Mouse (Mus musculus): ENCODE measurements around the gene Gm21988. TPM values are rescaled to one million over a fixed set of nuclear protein-coding genes. Genes with fewer than 3 reads are reported as not detected.

Gm21988 gene
- polyA plus RNA-seq, 2 experiments, result 4.2 to 4.5 TPM

- Histone ChIP-seq H3K27me3 (ENCODE audit: control insufficient read depth, insufficient read depth, low read length) (no peaks in the 10 kb centered on the region), H3K4me1 (replicated peaks; ENCODE audit: control insufficient read depth in 2 of 2, insufficient read depth in 2 of 2, low read length in 1 of 2) (peaks cover 0 to 2% of the 10 kb centered on the region in 2 experiments; a peak in 2 of 4 replicates), H3K4me3 (ENCODE audit: insufficient read depth in 1 of 2, low read depth in 2 of 2, low read length in 2 of 2) (no peak overlapping the region), H3K27ac (no peak overlapping the region), H3K9me3 (ENCODE audit: control insufficient read depth, low read length) (no peaks in the 10 kb centered on the region), H3K9ac (replicated peaks) (no peak overlapping the region), H3K4me2 (ENCODE audit: low read depth) (no peak overlapping the region), H3K36me3 (replicated peaks; ENCODE audit: control insufficient read depth, insufficient read depth, low read depth) (no peaks in the 10 kb centered on the region)
- TF ChIP-seq CTCF (IDR thresholded peaks at IDR 0.05; ENCODE audit: low read depth) (no peak), EP300 (IDR thresholded peaks at IDR 0.05; ENCODE audit: low read depth) (no peak)
- 61% methylated on average over 4 of the region's 4 CpGs for WGBS (ENCODE audit: insufficient replicate concordance)
- no peak for ATAC-seq (ENCODE audit: insufficient read depth)
- no peak for DNase-seq (ENCODE audit: low read depth in 3 of 3, low spot score in 3 of 3)
Observed at GRCm38 (mm10) chr11:70283666-70284065, 44.0 kb upstream of the Gm21988 start.

- DNase-seq (ENCODE audit: low read depth in 3 of 3, low spot score in 3 of 3), result no peak
- Histone ChIP-seq H3K36me3 (replicated peaks; ENCODE audit: control insufficient read depth, insufficient read depth, low read depth) (no peaks in the 10 kb centered on the region), H3K4me2 (ENCODE audit: low read depth) (no peak overlapping the region), H3K9me3 (ENCODE audit: control insufficient read depth, low read length) (no peaks in the 10 kb centered on the region), H3K27me3 (ENCODE audit: control insufficient read depth, insufficient read depth, low read length) (no peaks in the 10 kb centered on the region), H3K4me3 (ENCODE audit: insufficient read depth in 1 of 2, low read depth in 2 of 2, low read length in 2 of 2) (no peak overlapping the region), H3K4me1 (replicated peaks; ENCODE audit: control insufficient read depth in 2 of 2, insufficient read depth in 2 of 2, low read length in 1 of 2) (peaks cover 0 to 2% of the 10 kb centered on the region in 2 experiments; a peak in 2 of 4 replicates), H3K9ac (replicated peaks) (no peak overlapping the region), H3K27ac (no peak overlapping the region)
- TF ChIP-seq CTCF (IDR thresholded peaks at IDR 0.05; ENCODE audit: low read depth) (no peak), EP300 (IDR thresholded peaks at IDR 0.05; ENCODE audit: low read depth) (no peak)
- 32% methylated on average over 3 of the region's 3 CpGs for WGBS (ENCODE audit: insufficient replicate concordance)
- ATAC-seq (ENCODE audit: insufficient read depth), result no peak
Observed at GRCm38 (mm10) chr11:70280441-70280840, 40.8 kb upstream of the Gm21988 start.

GRCm38 (mm10) chr11:70278961-70279360 lies 39.3 kb upstream of the Gm21988 start:
- Histone ChIP-seq H3K4me2 (ENCODE audit: low read depth) (no peak overlapping the region), H3K9me3 (ENCODE audit: control insufficient read depth, low read length) (no peaks in the 10 kb centered on the region), H3K27me3 (ENCODE audit: control insufficient read depth, insufficient read depth, low read length) (no peaks in the 10 kb centered on the region), H3K9ac (replicated peaks) (no peak overlapping the region), H3K36me3 (replicated peaks; ENCODE audit: control insufficient read depth, insufficient read depth, low read depth) (no peaks in the 10 kb centered on the region), H3K27ac (no peak overlapping the region), H3K4me3 (ENCODE audit: insufficient read depth in 1 of 2, low read depth in 2 of 2, low read length in 2 of 2) (no peak overlapping the region), H3K4me1 (replicated peaks; ENCODE audit: control insufficient read depth in 2 of 2, insufficient read depth in 2 of 2, low read length in 1 of 2) (peaks cover 0 to 2% of the 10 kb centered on the region in 2 experiments; a peak in 2 of 4 replicates)
- DNase-seq (ENCODE audit: low read depth in 3 of 3, low spot score in 3 of 3), result no peak
- no peak for TF ChIP-seq EP300 (IDR thresholded peaks at IDR 0.05; ENCODE audit: low read depth)
- no peak for TF ChIP-seq CTCF (IDR thresholded peaks at IDR 0.05; ENCODE audit: low read depth)
- no peak for ATAC-seq (ENCODE audit: insufficient read depth)
- 72% methylated on average over 3 of the region's 3 CpGs for WGBS (ENCODE audit: insufficient replicate concordance)

GRCm38 (mm10) chr11:70271641-70272040 lies 32.0 kb upstream of the Gm21988 start:
- 68% methylated on average over 7 of the region's 7 CpGs for WGBS (ENCODE audit: insufficient replicate concordance)
- ATAC-seq (ENCODE audit: insufficient read depth), result no peak
- Histone ChIP-seq H3K9me3 (ENCODE audit: control insufficient read depth, low read length) (no peaks in the 10 kb centered on the region), H3K9ac (replicated peaks) (no peak overlapping the region), H3K36me3 (replicated peaks; ENCODE audit: control insufficient read depth, insufficient read depth, low read depth) (no peaks in the 10 kb centered on the region), H3K27ac (no peak overlapping the region), H3K4me3 (ENCODE audit: insufficient read depth in 1 of 2, low read depth in 2 of 2, low read length in 2 of 2) (no peak overlapping the region), H3K4me1 (replicated peaks; ENCODE audit: control insufficient read depth in 2 of 2, insufficient read depth in 2 of 2, low read length in 1 of 2) (no peaks in the 10 kb centered on the region), H3K27me3 (ENCODE audit: control insufficient read depth, insufficient read depth, low read length) (no peaks in the 10 kb centered on the region), H3K4me2 (ENCODE audit: low read depth) (no peak overlapping the region)
- TF ChIP-seq EP300 (IDR thresholded peaks at IDR 0.05; ENCODE audit: low read depth) (no peak), CTCF (IDR thresholded peaks at IDR 0.05; ENCODE audit: low read depth) (no peak)
- no peak for DNase-seq (ENCODE audit: low read depth in 3 of 3, low spot score in 3 of 3)

- Histone ChIP-seq H3K27ac (no peak overlapping the region), H3K4me3 (ENCODE audit: insufficient read depth in 1 of 2, low read depth in 2 of 2, low read length in 2 of 2) (no peak overlapping the region), H3K36me3 (replicated peaks; ENCODE audit: control insufficient read depth, insufficient read depth, low read depth) (no peaks in the 10 kb centered on the region), H3K4me1 (replicated peaks; ENCODE audit: control insufficient read depth in 2 of 2, insufficient read depth in 2 of 2, low read length in 1 of 2) (no peaks in the 10 kb centered on the region), H3K9ac (replicated peaks) (no peak overlapping the region), H3K9me3 (ENCODE audit: control insufficient read depth, low read length) (no peaks in the 10 kb centered on the region), H3K4me2 (ENCODE audit: low read depth) (no peak overlapping the region), H3K27me3 (ENCODE audit: control insufficient read depth, insufficient read depth, low read length) (no peaks in the 10 kb centered on the region)
- WGBS (ENCODE audit: insufficient replicate concordance), result 85% methylated on average over 1 of the region's 1 CpGs
- DNase-seq (ENCODE audit: low read depth in 3 of 3, low spot score in 3 of 3) (no peak), ATAC-seq (ENCODE audit: insufficient read depth) (no peak)
- TF ChIP-seq CTCF (IDR thresholded peaks at IDR 0.05; ENCODE audit: low read depth), result no peak
- TF ChIP-seq EP300 (IDR thresholded peaks at IDR 0.05; ENCODE audit: low read depth), result no peak
Observed at GRCm38 (mm10) chr11:70266405-70266804, 26.8 kb upstream of the Gm21988 start.
